Mouse (Mus musculus): Measurements from ENCODE around the gene Akt3.

- TF ChIP-seq CTCF (IDR thresholded peaks at IDR 0.05; ENCODE audit: low read depth) = no peak
- TF ChIP-seq EP300 (IDR thresholded peaks at IDR 0.05; ENCODE audit: low read depth) = no peak
Measured at GRCm38 (mm10) chr1:176996166-176996565, 261.8 kb downstream of the Akt3 start.
